Mouse (Mus musculus) spleen, postnatal 14 days (tissue): Measurements from ENCODE around the gene Olfr228.
A peak's percentile ranks its signal among the peaks of the same experiment; 100 is the strongest.
"Not testable (repeated sequence)": the region's sequence is repeated elsewhere in the genome, so short reads cannot be mapped to it uniquely, and the experiment has no call there.

Experiments used
- DNase-seq, 2 experiments: peaks; one replicate each; pipeline ENCODE4 v3.0.0; 2021 to 2022; ENCODE audit warnings: low spot score in 2 of 2

The Olfr228 gene

GRCm38 (mm10) chr2:86487286-86487685, at the start of gene Olfr228:
Gene Olfr228, minus strand, starts transcription at chr2:86487386.
- DNase-seq: no peak

DNA sequence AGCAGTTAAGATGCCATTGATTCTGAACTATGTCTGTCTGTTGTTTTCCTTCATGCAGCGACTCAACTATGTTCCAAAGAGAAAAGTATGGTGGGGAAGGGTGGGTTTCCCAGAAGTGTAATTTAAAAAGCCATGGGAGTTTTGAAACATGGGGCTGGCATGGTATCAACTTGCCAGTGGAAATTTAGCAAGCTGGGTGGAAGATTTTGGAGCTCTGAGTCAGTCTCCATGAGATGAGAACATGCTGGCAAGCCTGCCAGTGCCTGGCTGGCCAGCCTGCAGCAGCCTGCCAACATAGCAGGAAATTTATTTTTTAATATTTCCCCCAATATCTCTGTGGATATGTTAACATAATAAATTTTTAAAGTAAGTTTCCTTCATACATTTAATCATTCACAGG, 43.8 kb upstream of the Olfr228 start:
- no peak for DNase-seq

GRCm38 (mm10) chr2:86508161-86508560, 21.0 kb upstream of the Olfr228 start, which contains the start of gene Olfr1076:
Gene Olfr1076, plus strand, starts transcription at chr2:86508461.
- DNase-seq: no peak

DNA sequence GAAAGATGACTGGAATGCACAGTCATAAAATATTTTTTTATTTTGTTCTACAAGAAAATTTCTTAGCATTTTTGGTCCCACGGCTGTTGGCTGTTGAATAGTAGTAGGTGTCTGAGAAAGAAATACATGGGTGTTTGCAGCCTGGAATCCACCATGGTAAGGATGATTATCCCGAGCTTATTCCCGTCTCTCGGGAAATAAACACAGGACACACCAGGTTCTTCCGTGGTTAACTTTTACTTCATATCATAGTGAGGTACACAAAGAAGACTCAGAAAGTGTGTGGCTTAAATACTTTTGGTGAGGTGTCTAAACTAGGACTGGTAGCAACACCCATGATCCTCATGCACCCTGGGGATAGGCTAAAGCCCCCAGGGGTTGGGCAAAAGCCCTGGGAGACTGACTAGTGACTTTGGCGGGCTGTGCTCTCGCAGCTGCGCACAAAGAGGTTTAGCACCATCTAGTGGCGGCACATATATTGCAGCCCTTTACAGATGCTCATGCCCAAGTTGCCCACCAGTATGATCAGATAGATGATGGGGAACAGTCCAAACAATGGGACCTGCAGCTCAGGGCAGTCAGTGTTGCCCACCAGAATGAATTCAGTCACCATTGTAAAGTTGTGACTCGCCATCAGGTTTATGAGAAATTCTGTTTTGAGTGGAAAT, 22.6 kb downstream of the Olfr228 start:
- peak; percentile 2 to 8 for DNase-seq

DNA sequence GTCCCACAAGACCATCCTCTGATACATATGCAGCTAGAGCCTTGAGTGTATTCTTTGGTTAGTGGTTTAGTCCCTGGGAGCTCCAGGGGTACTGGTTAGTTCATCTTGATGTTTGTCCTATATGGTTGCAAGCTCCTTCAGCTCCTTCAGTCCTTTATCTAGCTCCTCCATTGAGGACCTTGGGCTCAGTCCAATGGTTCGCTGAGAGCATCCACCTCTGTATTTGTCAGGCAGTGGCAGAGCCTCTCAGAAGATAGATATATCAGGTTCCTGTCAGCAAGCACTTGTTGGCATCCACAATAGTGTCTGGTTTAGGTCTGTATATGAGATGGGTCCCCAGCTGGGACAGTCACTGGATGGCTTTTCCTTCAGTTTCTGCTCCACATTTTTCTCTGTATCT, 26.8 kb downstream of the Olfr228 start:
- DNase-seq: no peak

DNA sequence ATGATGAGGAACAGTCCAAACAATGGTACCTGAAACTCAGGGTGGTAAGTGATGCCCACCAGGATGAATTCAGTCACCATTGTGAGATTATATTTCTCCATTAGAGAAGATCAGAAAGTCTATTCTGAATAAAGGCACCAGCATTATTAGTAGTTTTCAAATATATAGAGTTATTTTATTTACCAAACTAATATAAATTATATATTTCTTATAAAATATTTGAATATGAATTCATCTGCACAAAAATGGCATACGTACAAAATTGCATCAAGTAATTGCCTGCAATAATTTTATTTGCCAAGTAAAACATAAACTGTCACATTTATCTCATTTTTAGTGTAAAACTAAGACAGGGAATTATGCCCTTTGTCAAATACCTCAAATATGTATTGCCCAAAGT, 31.0 kb downstream of the Olfr228 start, which contains the start of gene Olfr1066:
Gene Olfr1066 (minus strand): TSS at position 101 of the 400 bp plus-strand sequence.
- no peak for DNase-seq

GRCm38 (mm10) chr2:86450491-86450890, 36.7 kb downstream of the Olfr228 start, which contains the start of gene Olfr1065:
Gene Olfr1065, minus strand, starts transcription at chr2:86450591.
- not testable (repeated sequence) for DNase-seq

GRCm38 (mm10) chr2:86442101-86442500, 45.1 kb downstream of the Olfr228 start:
- not testable (repeated sequence) for DNase-seq
